Mouse (Mus musculus) neural tube, embryonic 11.5 days (tissue): ENCODE measurements at regions not wholly inside any gene's neighbourhood (a gene's known extent, or its start where the extent isn't known, plus 50 kb on each side); places are given as distances from the start of the nearest gene placed in this dataset.

ENCODE experiments used
- ATAC-seq: fragments of 200-750 bp; cut with Nextera tagmentation; 2 replicates; pipeline ENCODE4 v1.8.0; 2017; ENCODE audit warnings: moderate number of reproducible peaks, mild to moderate bottlenecking, moderate TSS enrichment, moderate library complexity; ENCODE audit not compliant: insufficient read depth, low FRiP score, low TSS enrichment
- DNase-seq: peaks from one replicate; pipeline ENCODE4 v3.0.0-alpha.2; 2015; ENCODE audit warnings: low spot score
- H3K27ac ChIP-seq: fragments of 300-500 bp; sonication (generic); 2 replicates; pipeline ENCODE4 v1.5.1; 2014; ENCODE audit warnings: low read depth, mild to moderate bottlenecking, low read length
- H3K27me3 ChIP-seq: fragments of 300-500 bp; sonication (generic); 2 replicates; pipeline ENCODE4 v1.6.1; 2014; ENCODE audit warnings: mild to moderate bottlenecking, low read length, mixed read lengths; ENCODE audit not compliant: control insufficient read depth, insufficient read depth
- H3K36me3 ChIP-seq: fragments of 300-500 bp; sonication (generic); 2 replicates; pipeline ENCODE4 v1.6.1; 2014; ENCODE audit warnings: mild to moderate bottlenecking, low read length, moderate library complexity, mixed read lengths; ENCODE audit not compliant: control insufficient read depth, insufficient read depth
- H3K4me1 ChIP-seq: fragments of 300-500 bp; sonication (generic); 2 replicates; pipeline ENCODE4 v1.6.1; 2014; ENCODE audit warnings: low read length, mixed read lengths; ENCODE audit not compliant: control insufficient read depth, insufficient read depth
- H3K4me2 ChIP-seq: fragments of 300-500 bp; sonication (generic); 2 replicates; pipeline ENCODE4 v1.6.1; 2014; ENCODE audit warnings: low read depth, mild to moderate bottlenecking, moderate library complexity
- H3K4me3 ChIP-seq: fragments of 300-500 bp; sonication (generic); 2 replicates; pipeline ENCODE4 v1.5.1; 2014; ENCODE audit warnings: low read depth, low read length
- H3K9ac ChIP-seq: fragments of 300-500 bp; sonication (generic); 2 replicates; pipeline ENCODE4 v1.6.1; 2014; ENCODE audit warnings: mild to moderate bottlenecking, low read length
- H3K9me3 ChIP-seq: fragments of 300-500 bp; sonication (generic); 2 replicates; pipeline ENCODE4 v1.6.1; 2016; ENCODE audit warnings: low read length; ENCODE audit not compliant: control insufficient read depth
- whole genome bisulfite sequencing: fragments of 180-500 bp; shearing (Covaris S2); extraction: QIAGEN DNeasy Blood & Tissue Kit; methylation state at CpG from one replicate; pipeline ENCODE4 v1.1.7; 2014; 5-methylcytosine and 5-hydroxymethylcytosine counted together

- no peaks in the 10 kb centered on the region for H3K27me3 ChIP-seq
- DNase-seq = no peak
- no peak overlapping the region for H3K27ac ChIP-seq
- H3K9ac ChIP-seq = no peak overlapping the region
- no peak for ATAC-seq
- H3K4me3 ChIP-seq = no peak overlapping the region
- H3K9me3 ChIP-seq = no peaks in the 10 kb centered on the region
- no peaks in the 10 kb centered on the region for H3K4me1 ChIP-seq
- 79% methylated on average over 2 of the region's 2 CpGs for WGBS
- H3K4me2 ChIP-seq = no peak overlapping the region
- H3K36me3 ChIP-seq = no peaks in the 10 kb centered on the region
Measured at GRCm38 (mm10) chr8:8044296-8044695, 616.7 kb downstream of the Efnb2 start.

- peak; percentile 26 for DNase-seq
- ATAC-seq = peak; percentile 31; the same call in 1 of the 2 replicates
- H3K9ac ChIP-seq = no peak overlapping the region
- H3K4me1 ChIP-seq = no peaks in the 10 kb centered on the region
- WGBS = 27% methylated on average over 1 of the region's 1 CpGs
- no peak overlapping the region for H3K4me2 ChIP-seq
- no peak overlapping the region for H3K4me3 ChIP-seq
- H3K9me3 ChIP-seq = no peaks in the 10 kb centered on the region
- H3K27ac ChIP-seq = no peak overlapping the region
- H3K36me3 ChIP-seq = no peaks in the 10 kb centered on the region
- H3K27me3 ChIP-seq = no peaks in the 10 kb centered on the region
Measured at GRCm38 (mm10) chr8:8037929-8038328, 623.1 kb downstream of the Efnb2 start.

GRCm38 (mm10) chr8:8011151-8011550 lies 649.9 kb downstream of the Efnb2 start:
- H3K27ac ChIP-seq = no peak overlapping the region
- H3K9ac ChIP-seq = no peak overlapping the region
- ATAC-seq (no peak), DNase-seq (no peak)
- H3K4me2 ChIP-seq = no peak overlapping the region
- H3K4me1 ChIP-seq = no peaks in the 10 kb centered on the region
- no peaks in the 10 kb centered on the region for H3K27me3 ChIP-seq
- WGBS = 84% methylated on average over 4 of the region's 4 CpGs
- H3K36me3 ChIP-seq = no peaks in the 10 kb centered on the region
- no peaks in the 10 kb centered on the region for H3K9me3 ChIP-seq
- no peak overlapping the region for H3K4me3 ChIP-seq

GRCm38 (mm10) chr8:7994905-7995304 lies 666.1 kb downstream of the Efnb2 start:
- Histone ChIP-seq H3K27me3 (no peaks in the 10 kb centered on the region), H3K9ac (no peak overlapping the region), H3K36me3 (no peaks in the 10 kb centered on the region), H3K4me1 (no peaks in the 10 kb centered on the region), H3K27ac (no peak overlapping the region), H3K4me2 (no peak overlapping the region), H3K9me3 (no peaks in the 10 kb centered on the region), H3K4me3 (no peak overlapping the region)
- WGBS = 58% methylated on average over 2 of the region's 2 CpGs
- DNase-seq (no peak), ATAC-seq (no peak)

DNA sequence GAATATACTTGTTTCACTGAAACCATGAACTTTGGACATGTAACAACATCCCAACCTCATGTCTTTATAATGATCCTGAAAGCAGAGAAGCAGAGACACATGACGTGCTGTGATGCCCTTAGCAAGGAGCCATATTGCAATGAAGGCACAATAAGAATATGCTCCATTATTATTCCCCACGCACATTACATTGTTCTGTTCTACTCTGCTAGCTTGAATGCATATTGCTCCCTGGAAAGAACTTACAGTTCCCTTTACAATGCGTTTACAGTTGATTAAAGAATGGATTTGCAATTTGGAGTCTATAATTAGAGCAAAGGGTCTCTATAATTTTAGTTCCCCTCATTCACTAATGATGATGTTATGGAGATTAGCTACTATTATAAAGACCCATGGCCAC lies 672.2 kb downstream of the Efnb2 start:
- Histone ChIP-seq H3K27me3 (no peaks in the 10 kb centered on the region), H3K9ac (no peak overlapping the region), H3K4me1 (no peaks in the 10 kb centered on the region), H3K27ac (no peak overlapping the region), H3K9me3 (no peaks in the 10 kb centered on the region), H3K4me2 (no peak overlapping the region), H3K4me3 (no peak overlapping the region), H3K36me3 (no peaks in the 10 kb centered on the region)
- ATAC-seq = no peak
- no peak for DNase-seq
- WGBS = 94% methylated on average over 3 of the region's 3 CpGs

- Histone ChIP-seq H3K9me3 (no peaks in the 10 kb centered on the region), H3K27me3 (no peaks in the 10 kb centered on the region), H3K9ac (no peak overlapping the region), H3K36me3 (no peaks in the 10 kb centered on the region), H3K4me2 (no peak overlapping the region), H3K27ac (no peak overlapping the region), H3K4me1 (no peaks in the 10 kb centered on the region), H3K4me3 (no peak overlapping the region)
- no peak for DNase-seq
- WGBS = 80% methylated on average over 6 of the region's 6 CpGs
- no peak for ATAC-seq
Measured at GRCm38 (mm10) chr8:7977020-7977419, 684.0 kb downstream of the Efnb2 start.

DNA sequence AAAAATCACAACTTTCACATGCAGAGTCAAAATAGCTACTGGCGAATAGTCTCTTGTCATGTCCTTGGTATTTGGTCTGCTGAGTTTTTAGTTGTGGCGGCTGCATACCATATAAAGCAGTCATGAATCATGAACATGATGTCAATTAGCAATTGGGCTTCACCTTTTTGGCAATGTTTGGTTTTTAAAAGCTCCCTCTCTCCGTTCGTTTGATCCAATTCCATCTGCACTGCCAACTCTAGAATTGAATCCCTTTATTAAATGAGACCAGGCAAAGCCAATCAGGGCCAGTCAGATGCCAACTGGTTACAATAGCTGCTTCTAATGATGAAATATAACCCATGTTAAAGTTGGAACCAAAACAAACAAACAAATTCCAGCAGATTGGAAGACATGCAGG lies 687.3 kb downstream of the Efnb2 start:
- H3K27me3 ChIP-seq = no peaks in the 10 kb centered on the region
- no peaks in the 10 kb centered on the region for H3K9me3 ChIP-seq
- DNase-seq = no peak
- H3K27ac ChIP-seq = no peak overlapping the region
- 93% methylated on average over 4 of the region's 4 CpGs for WGBS
- no peak overlapping the region for H3K9ac ChIP-seq
- ATAC-seq = no peak
- H3K4me3 ChIP-seq = no peak overlapping the region
- no peaks in the 10 kb centered on the region for H3K4me1 ChIP-seq
- H3K4me2 ChIP-seq = no peak overlapping the region
- no peaks in the 10 kb centered on the region for H3K36me3 ChIP-seq

- no peaks in the 10 kb centered on the region for H3K9me3 ChIP-seq
- no peak overlapping the region for H3K9ac ChIP-seq
- H3K4me2 ChIP-seq = no peak overlapping the region
- no peaks in the 10 kb centered on the region for H3K4me1 ChIP-seq
- ATAC-seq = no peak
- H3K36me3 ChIP-seq = no peaks in the 10 kb centered on the region
- no peak overlapping the region for H3K4me3 ChIP-seq
- WGBS = 90% methylated on average over 2 of the region's 2 CpGs
- no peak overlapping the region for H3K27ac ChIP-seq
- no peaks in the 10 kb centered on the region for H3K27me3 ChIP-seq
- DNase-seq = no peak
Measured at GRCm38 (mm10) chr8:7964276-7964675, 696.8 kb downstream of the Efnb2 start.

DNA sequence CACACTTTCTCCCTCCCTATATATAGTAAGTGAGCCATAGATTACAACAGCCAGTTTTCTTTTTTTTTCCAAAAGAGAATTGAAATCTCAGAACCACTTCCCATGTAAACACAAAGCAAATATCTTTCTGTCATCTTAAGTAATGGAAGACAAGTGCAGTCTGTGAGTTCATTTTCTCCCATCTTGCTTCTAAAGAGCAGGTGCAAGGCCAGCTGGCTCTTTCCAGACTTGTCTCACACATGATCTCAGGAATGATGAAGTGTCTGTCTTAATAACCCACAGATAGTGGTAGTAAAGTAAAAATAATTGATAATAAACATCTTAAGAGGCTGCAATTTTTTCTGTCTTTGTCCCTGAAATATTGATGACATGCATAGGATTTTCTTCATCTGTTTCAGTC lies 704.3 kb downstream of the Efnb2 start:
- H3K4me1 ChIP-seq = no peaks in the 10 kb centered on the region
- H3K27ac ChIP-seq = no peak overlapping the region
- no peaks in the 10 kb centered on the region for H3K36me3 ChIP-seq
- H3K4me2 ChIP-seq = no peak overlapping the region
- ATAC-seq (no peak), DNase-seq (no peak)
- H3K9me3 ChIP-seq = no peaks in the 10 kb centered on the region
- H3K9ac ChIP-seq = no peak overlapping the region
- no peaks in the 10 kb centered on the region for H3K27me3 ChIP-seq
- no peak overlapping the region for H3K4me3 ChIP-seq
